Mouse (Mus musculus) lung, adult 2 months (tissue): ENCODE data around the gene Dock4.

ENCODE experiments used
- CTCF ChIP-seq: fragments of 200-500 bp; IDR thresholded peaks from 2 replicates; pipeline ENCODE4 v1.5.1; 2011; ENCODE audit warnings: mild to moderate bottlenecking, low read length, control low read depth; ENCODE audit not compliant: insufficient read depth
- POLR2A ChIP-seq: fragments of 200-500 bp; IDR thresholded peaks from 2 replicates; pipeline ENCODE4 v1.6.1; 2011; ENCODE audit warnings: low read depth, mild to moderate bottlenecking, control low read depth, low read length, borderline replicate concordance; ENCODE audit errors: extremely low read depth

GRCm38 (mm10) chr12:40791221-40791620, 345.5 kb downstream of the Dock4 start:
- no peak for TF ChIP-seq CTCF
- no peak for TF ChIP-seq POLR2A
